Mouse (Mus musculus): ENCODE data around the gene Fbxo45.
A peak's percentile ranks its signal among the peaks of the same experiment; 100 is the strongest.
"Not testable (repeated sequence)": the region's sequence is repeated elsewhere in the genome, so short reads cannot be mapped to it uniquely, and the experiment has no call there.

Gene Fbxo45

DNA sequence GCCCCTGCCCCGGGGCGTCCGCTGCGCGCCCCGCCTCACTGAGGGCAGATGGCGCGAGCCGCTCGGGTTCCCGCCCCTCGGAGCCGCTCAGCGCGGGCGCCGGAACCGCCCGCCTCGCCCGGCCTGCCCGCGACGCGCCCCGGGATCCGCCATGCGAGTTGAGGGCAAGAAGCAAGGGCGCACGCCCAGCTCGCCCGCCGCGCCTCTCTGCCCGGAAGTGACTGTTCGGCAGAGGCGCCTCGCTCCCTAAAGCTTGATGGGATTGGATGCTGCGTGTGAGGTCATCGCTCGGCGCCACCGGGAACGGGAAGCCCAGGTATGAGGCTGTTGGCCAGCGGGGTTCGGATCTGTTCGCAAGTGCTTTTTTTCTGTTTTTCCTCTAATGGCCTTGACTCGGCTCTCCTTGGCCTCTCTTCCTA, at the start of gene Fbxo45, which contains the start of gene Wdr53:
Fbxo45 (minus strand) TSS at position 207 of the 419 bp plus-strand sequence.
Wdr53 (plus strand) TSS at position 276 of the 419 bp plus-strand sequence.
- peak; percentile 96 for DNase-seq (ENCODE audit: low spot score)

- DNase-seq (ENCODE audit: low spot score): no peak
Measured at GRCm38 (mm10) chr16:32291821-32292220, 44.9 kb upstream of the Fbxo45 start.

DNA sequence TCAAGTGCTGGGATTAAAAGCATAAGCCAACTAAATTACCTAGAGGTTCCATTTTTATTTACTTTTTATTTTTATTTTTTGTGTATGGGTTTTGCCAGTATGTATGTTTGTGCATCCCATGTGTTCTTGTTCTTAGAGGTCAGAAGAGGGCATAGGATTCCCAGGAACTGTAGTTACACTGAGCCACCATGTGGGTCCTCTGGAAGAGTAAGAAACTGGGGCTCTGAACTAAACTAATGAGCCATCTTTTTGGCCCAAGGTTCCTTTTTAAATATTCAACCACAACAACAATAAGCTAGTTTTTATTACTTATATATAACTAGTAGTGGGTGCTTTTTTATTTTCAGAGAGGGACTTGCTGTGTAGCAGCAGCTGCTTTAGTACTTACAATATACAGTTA, 35.6 kb upstream of the Fbxo45 start:
- DNase-seq (ENCODE audit: low spot score): no peak

DNA sequence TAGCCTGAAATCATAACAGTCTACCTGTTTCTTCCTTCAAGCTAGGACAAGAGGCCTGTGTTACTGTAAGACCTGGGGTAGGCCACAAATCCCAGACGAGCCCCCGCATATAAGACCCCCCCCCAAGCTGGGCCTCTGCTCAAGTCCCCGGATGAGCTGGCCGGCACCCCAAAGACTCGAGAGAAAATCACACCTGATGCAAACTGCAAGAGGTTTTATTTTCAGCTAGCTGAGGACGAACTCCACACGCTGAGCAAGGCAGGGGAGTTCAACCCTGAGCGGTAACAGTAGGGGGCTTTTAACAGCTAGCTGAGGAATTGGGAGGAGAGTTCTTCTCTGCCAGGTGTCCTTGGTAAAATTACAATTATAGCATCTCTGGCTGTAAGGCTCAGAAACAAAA, 33.3 kb upstream of the Fbxo45 start:
- no peak for DNase-seq (ENCODE audit: low spot score)

DNA sequence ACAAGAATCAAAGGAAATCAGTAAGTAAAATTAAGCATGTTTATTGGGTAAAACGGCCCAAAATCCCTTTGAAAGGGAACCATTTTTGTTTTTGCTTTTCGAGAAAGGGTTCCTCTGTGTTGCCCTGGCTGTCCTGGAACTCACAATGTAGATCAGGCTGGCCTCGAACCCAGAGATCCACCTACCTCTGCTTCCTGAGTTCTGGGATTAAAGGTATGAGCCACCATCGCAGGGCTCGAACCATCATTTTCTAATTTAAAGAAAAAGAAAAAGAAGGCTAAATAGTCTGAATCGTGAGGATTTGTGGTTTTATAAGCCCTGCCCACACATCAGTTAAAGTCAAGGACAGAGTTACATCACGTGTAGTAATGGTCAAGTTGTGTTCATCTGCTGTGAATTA, 31.4 kb upstream of the Fbxo45 start:
- DNase-seq (ENCODE audit: low spot score): no peak

- DNase-seq (ENCODE audit: low spot score): peak; percentile 87
Measured at GRCm38 (mm10) chr16:32277308-32278256, 30.6 kb upstream of the Fbxo45 start, which contains the start of gene Rnf168. TSS of gene Rnf168 (plus strand) at chr16:32277459.

- DNase-seq (ENCODE audit: low spot score): no peak
Measured at GRCm38 (mm10) chr16:32275830-32276229, 28.9 kb upstream of the Fbxo45 start.

- DNase-seq (ENCODE audit: low spot score): no peak
Measured at GRCm38 (mm10) chr16:32275041-32275440, 28.1 kb upstream of the Fbxo45 start.

GRCm38 (mm10) chr16:32273338-32273737, 26.4 kb upstream of the Fbxo45 start:
- peak; percentile 59 for DNase-seq (ENCODE audit: low spot score)

- DNase-seq (ENCODE audit: low spot score): no peak
Measured at GRCm38 (mm10) chr16:32271291-32271690, 24.3 kb upstream of the Fbxo45 start, which contains the start of gene Smco1. TSS of gene Smco1 (plus strand) at chr16:32271468.

- not testable (repeated sequence) for DNase-seq (ENCODE audit: low spot score)
Measured at GRCm38 (mm10) chr16:32264225-32264624, 17.3 kb upstream of the Fbxo45 start.

- DNase-seq (ENCODE audit: low spot score): peak; percentile 74
Measured at GRCm38 (mm10) chr16:32246351-32246791, 587 bp downstream of the Fbxo45 start.

DNA sequence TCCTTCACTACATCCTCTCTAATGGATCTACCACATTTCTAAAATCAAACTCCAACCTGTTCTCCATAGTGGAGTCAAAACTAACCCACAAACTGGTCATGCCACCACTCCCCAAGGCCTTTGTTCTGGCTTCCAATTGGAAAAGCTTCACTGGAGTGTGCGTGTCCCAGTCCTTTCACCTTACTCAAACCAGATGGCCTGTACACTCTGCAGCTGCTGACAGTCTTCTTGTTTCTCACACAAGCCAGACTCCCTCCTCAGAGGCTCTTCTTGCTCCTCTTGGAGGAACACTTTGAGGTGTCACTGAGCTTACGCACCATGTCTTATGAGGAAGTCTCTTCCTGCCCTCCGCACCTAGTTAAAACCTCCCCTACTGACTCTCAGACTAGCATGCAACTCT, 3.1 kb downstream of the Fbxo45 start:
- DNase-seq (ENCODE audit: low spot score): no peak

GRCm38 (mm10) chr16:32239428-32240312, 7.3 kb downstream of the Fbxo45 start:
- no peak for DNase-seq (ENCODE audit: low spot score)

- DNase-seq (ENCODE audit: low spot score): no peak
Measured at GRCm38 (mm10) chr16:32237930-32238680, 8.9 kb downstream of the Fbxo45 start.

GRCm38 (mm10) chr16:32232050-32232449, 14.9 kb downstream of the Fbxo45 start:
- not testable (repeated sequence) for DNase-seq (ENCODE audit: low spot score)

- DNase-seq (ENCODE audit: low spot score): no peak
Measured at GRCm38 (mm10) chr16:32222399-32222798, 24.6 kb downstream of the Fbxo45 start.

GRCm38 (mm10) chr16:32221803-32222202, 25.2 kb downstream of the Fbxo45 start:
- DNase-seq (ENCODE audit: low spot score): no peak

- DNase-seq (ENCODE audit: low spot score): no peak
Measured at GRCm38 (mm10) chr16:32214804-32215576, 32.0 kb downstream of the Fbxo45 start.

- no peak for DNase-seq (ENCODE audit: low spot score)
Measured at GRCm38 (mm10) chr16:32214156-32214555, 32.8 kb downstream of the Fbxo45 start.

DNA sequence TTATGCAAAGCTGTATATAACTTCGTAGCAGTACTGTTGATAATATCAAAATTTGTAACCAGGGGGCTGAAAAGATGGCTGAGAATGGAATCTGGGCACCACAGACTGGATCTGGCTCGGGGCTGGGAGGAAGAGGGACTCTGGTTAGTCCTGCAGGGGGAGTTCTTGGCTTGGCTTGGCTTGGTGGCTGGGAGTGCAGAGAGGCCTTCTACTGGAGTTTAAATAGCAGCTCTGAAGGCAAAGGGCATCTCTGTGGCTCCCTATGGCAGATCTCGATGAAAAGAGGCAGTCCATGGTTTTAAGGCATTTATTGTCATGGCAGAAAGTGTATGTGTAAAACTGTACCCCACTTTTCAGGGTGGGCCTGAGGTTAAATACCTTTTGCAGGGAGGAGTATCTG, 42.1 kb downstream of the Fbxo45 start:
- no peak for DNase-seq (ENCODE audit: low spot score)

Measured in testis, postnatal 10 days (tissue).